10 mouse cellular contexts compared by ENCODE assay signal in the genomic region with DNA sequence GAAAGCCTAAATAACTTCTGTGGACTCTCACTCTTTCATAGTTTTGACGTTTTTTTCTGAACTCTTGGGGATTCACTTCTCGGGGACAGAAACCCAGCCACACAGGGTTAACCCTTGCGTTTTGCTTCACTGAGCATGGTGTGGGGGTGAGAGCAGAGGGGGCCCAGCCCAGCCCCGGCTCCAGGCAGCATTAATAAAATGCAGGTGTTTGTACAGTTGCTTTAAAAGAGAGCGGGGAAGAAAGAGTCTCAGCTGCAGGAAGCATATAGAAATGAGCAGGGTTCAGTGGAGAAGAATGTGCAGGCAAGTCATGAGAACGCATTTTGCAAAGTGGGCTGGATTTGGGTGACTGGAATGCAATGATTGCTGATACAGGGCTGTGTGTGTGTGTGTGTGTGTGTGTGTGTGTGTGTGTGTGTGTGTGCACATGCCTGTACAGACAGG.
DNase-seq lines count a peak whose midpoint lies in the region; ATAC-seq and TF ChIP-seq lines count a peak whose summit lies in the region.
"Had no signal": no experiment of that assay in that cellular context is flagged by ENCODE, and none has a peak within 500 bp of the region (broad histone marks: within the 10 kb centered on the region; RNA-seq: fewer than 3 reads in every experiment).

No protein-coding gene starts in this region.

- no peak overlapping the region for H3K4me2 ChIP-seq in heart, embryonic 14.5 days (ENCODE audit: low read length)
- no peak overlapping the region for H3K4me2 ChIP-seq in heart, embryonic 11.5 days
- H3K4me2 ChIP-seq in limb, embryonic 11.5 days (ENCODE audit: low read depth, severe bottlenecking): peak overlapping the region; percentile 34
- no peak overlapping the region for H3K4me2 ChIP-seq in stomach, embryonic 16.5 days (ENCODE audit: low read depth, low read length)

- no peaks in the 10 kb centered on the region for H3K9me3 ChIP-seq in heart, embryonic 14.5 days (ENCODE audit: control insufficient read depth, low read length)
- no peaks in the 10 kb centered on the region for H3K9me3 ChIP-seq in heart, embryonic 11.5 days (replicated peaks; ENCODE audit: control insufficient read depth, low read length)
- H3K9me3 ChIP-seq in limb, embryonic 11.5 days (ENCODE audit: control insufficient read depth, low read length): no peaks in the 10 kb centered on the region
- H3K9me3 ChIP-seq in stomach, embryonic 16.5 days (replicated peaks; ENCODE audit: control insufficient read depth, low read length): no peaks in the 10 kb centered on the region

- 40% methylated on average over 6 of the region's 6 CpGs for WGBS in heart, embryonic 14.5 days
- WGBS in heart, embryonic 11.5 days (ENCODE audit: insufficient replicate concordance): 34% methylated on average over 6 of the region's 6 CpGs
- 2% methylated on average over 6 of the region's 6 CpGs for WGBS in limb, embryonic 11.5 days
- WGBS in stomach, embryonic 16.5 days: 16% methylated on average over 6 of the region's 6 CpGs
- WGBS in heart, adult 2 months: 60% methylated on average over 6 of the region's 6 CpGs

- no peak overlapping the region for H3K4me3 ChIP-seq in heart, embryonic 14.5 days (ENCODE audit: control insufficient read depth in 1 of 2, insufficient read depth in 1 of 2, low read depth in 1 of 2, low read length in 2 of 2)
- H3K4me3 ChIP-seq in heart, embryonic 11.5 days (ENCODE audit: low read depth, low read length): no peak overlapping the region
- no peak overlapping the region for H3K4me3 ChIP-seq in limb, embryonic 11.5 days (ENCODE audit: low read depth, low read length)
- no peak overlapping the region for H3K4me3 ChIP-seq in stomach, embryonic 16.5 days (replicated peaks; ENCODE audit: low read length)
- H3K4me3 ChIP-seq in heart, adult 2 months: no peak overlapping the region

- no peak for TF ChIP-seq EP300 in heart, adult 2 months (IDR thresholded peaks at IDR 0.05; ENCODE audit: insufficient read depth, low read depth, low read length)

- peak overlapping the region; percentile 4; the same call in 1 of the 2 replicates for H3K9ac ChIP-seq in heart, embryonic 14.5 days (ENCODE audit: low read length)
- no peak overlapping the region for H3K9ac ChIP-seq in heart, embryonic 11.5 days (ENCODE audit: low read depth, low read length)
- H3K9ac ChIP-seq in limb, embryonic 11.5 days (ENCODE audit: low read length): no peak overlapping the region
- H3K9ac ChIP-seq in stomach, embryonic 16.5 days (ENCODE audit: low read length): peak overlapping the region; percentile 45; the same call in 1 of the 2 replicates
- no peak overlapping the region for H3K9ac ChIP-seq in heart, adult 2 months (ENCODE audit: low read depth, low read length)

- intact Hi-C loops in heart, adult 2 months (cut with DNase I): loop anchor here (5.0 to 10.0 kb wide), 2 partner anchors 64 to 86 kb away; no protein-coding TSS in a partner anchor

- DNase-seq in thymus, postnatal 14 days: peak; percentile 10
- no peak for DNase-seq in thymus, postnatal 10 days (ENCODE audit: low spot score in 2 of 2)
- peak; percentile 72 for DNase-seq in limb, embryonic 11.5 days (ENCODE audit: low spot score)
- no peak for DNase-seq in left cerebral cortex, adult 11 months (ENCODE audit: low spot score)
- no peak for DNase-seq in heart, adult 2 months
- DNase-seq: cerebellum, adult 8-10 months had no signal

- peaks cover 29 to 51% of the 10 kb centered on the region in 2 experiments for H3K4me1 ChIP-seq in heart, embryonic 14.5 days (ENCODE audit: control insufficient read depth in 2 of 2, insufficient read depth in 2 of 2, low read length in 2 of 2)
- H3K4me1 ChIP-seq in heart, embryonic 11.5 days (ENCODE audit: control insufficient read depth, insufficient read depth, low read length): peaks cover 46% of the 10 kb centered on the region
- H3K4me1 ChIP-seq in limb, embryonic 11.5 days (ENCODE audit: control insufficient read depth, insufficient read depth, low read length): peaks cover 39% of the 10 kb centered on the region
- H3K4me1 ChIP-seq in stomach, embryonic 16.5 days (ENCODE audit: control insufficient read depth, insufficient read depth, low read length): peaks cover 40% of the 10 kb centered on the region
- H3K4me1 ChIP-seq in heart, adult 2 months (ENCODE audit: control insufficient read depth, insufficient read depth, low read length): peaks cover 11% of the 10 kb centered on the region

- TF ChIP-seq POLR2A in heart, adult 2 months (IDR thresholded peaks at IDR 0.05; ENCODE audit: insufficient read depth, low read depth, low read length): no peak

- H3K27ac ChIP-seq in heart, embryonic 14.5 days (replicated peaks in 1 of 2; ENCODE audit: control insufficient read depth in 1 of 2, insufficient read depth in 1 of 2, low read depth in 2 of 2, low read length in 2 of 2): peak overlapping the region in 1 of 2 experiments; percentile 2; a peak in 1 of 4 replicates
- H3K27ac ChIP-seq in heart, embryonic 11.5 days (ENCODE audit: low read depth, low read length): no peak overlapping the region
- H3K27ac ChIP-seq in limb, embryonic 11.5 days (replicated peaks; ENCODE audit: low read depth, low read length): peak overlapping the region; percentile 96
- peak overlapping the region; percentile 82 for H3K27ac ChIP-seq in stomach, embryonic 16.5 days (ENCODE audit: low read length)
- H3K27ac ChIP-seq in heart, adult 2 months: no peak overlapping the region
- H3K27ac ChIP-seq: macrophage had no signal

- ATAC-seq in heart, embryonic 14.5 days (ENCODE audit: insufficient number of reproducible peaks, insufficient read depth, low FRiP score, low read depth): no peak
- ATAC-seq in heart, embryonic 11.5 days (replicated peaks; ENCODE audit: insufficient number of reproducible peaks, low FRiP score, low TSS enrichment): no peak
- ATAC-seq in limb, embryonic 11.5 days (ENCODE audit: insufficient number of reproducible peaks, low FRiP score, low TSS enrichment, low read depth): peak; percentile 50; the same call in 1 of the 2 replicates
- no peak for ATAC-seq in stomach, embryonic 16.5 days (ENCODE audit: insufficient read depth, low FRiP score)

- no peaks in the 10 kb centered on the region for H3K36me3 ChIP-seq in heart, embryonic 14.5 days (ENCODE audit: control insufficient read depth, insufficient read depth, low read length)
- H3K36me3 ChIP-seq in heart, embryonic 11.5 days (ENCODE audit: control insufficient read depth, insufficient read depth, low read length): no peaks in the 10 kb centered on the region
- no peaks in the 10 kb centered on the region for H3K36me3 ChIP-seq in limb, embryonic 11.5 days (ENCODE audit: control insufficient read depth, insufficient read depth, low read length)
- H3K36me3 ChIP-seq in stomach, embryonic 16.5 days (ENCODE audit: control insufficient read depth, insufficient read depth, low read length): no peaks in the 10 kb centered on the region
- no peaks in the 10 kb centered on the region for H3K36me3 ChIP-seq in heart, adult 2 months (ENCODE audit: control insufficient read depth, insufficient read depth, low read length)

- no peaks in the 10 kb centered on the region for H3K79me2 ChIP-seq in heart, adult 2 months (replicated peaks; ENCODE audit: control insufficient read depth, insufficient read depth, low read length)

- no peak for TF ChIP-seq CTCF in heart, adult 2 months (IDR thresholded peaks at IDR 0.05)

- H3K27me3 ChIP-seq in heart, embryonic 14.5 days (ENCODE audit: control insufficient read depth, insufficient read depth, low read length): no peaks in the 10 kb centered on the region
- no peaks in the 10 kb centered on the region for H3K27me3 ChIP-seq in heart, embryonic 11.5 days (ENCODE audit: control insufficient read depth, insufficient read depth, low read length)
- no peaks in the 10 kb centered on the region for H3K27me3 ChIP-seq in limb, embryonic 11.5 days (ENCODE audit: control insufficient read depth, insufficient read depth, low read length)
- no peaks in the 10 kb centered on the region for H3K27me3 ChIP-seq in stomach, embryonic 16.5 days (ENCODE audit: control insufficient read depth, insufficient read depth, low read length)
- H3K27me3 ChIP-seq in heart, adult 2 months (ENCODE audit: control insufficient read depth, insufficient read depth, low read length): no peaks in the 10 kb centered on the region

Comparison
In these comparisons a context has a peak if more than half of its experiments do, and no peak if none do; other contexts are left out.
1. H3K9ac ChIP-seq: peak in heart, embryonic 14.5 days (single experiment) and stomach, embryonic 16.5 days (single experiment); none in heart, embryonic 11.5 days (single experiment), limb, embryonic 11.5 days (single experiment) and heart, adult 2 months (single experiment).
2. DNase-seq: peak in thymus, postnatal 14 days (single experiment) and limb, embryonic 11.5 days (single experiment); none in thymus, postnatal 10 days (0 of 2), left cerebral cortex, adult 11 months (single experiment) and heart, adult 2 months (0 of 2).
3. H3K27ac ChIP-seq: peak in limb, embryonic 11.5 days (single experiment) and stomach, embryonic 16.5 days (single experiment); none in heart, embryonic 11.5 days (single experiment) and heart, adult 2 months (single experiment).